Mouse (Mus musculus) liver, embryonic 11.5 days (tissue): ENCODE results near the gene Nrl. TPM values are rescaled to one million over a fixed set of nuclear protein-coding genes. Genes with fewer than 3 reads are reported as not detected.

Experiments
- ATAC-seq: fragments of 200-750 bp; cut with Nextera tagmentation; replicated peaks from 2 replicates; pipeline ENCODE4 v1.8.0; 2017; ENCODE audit warnings: moderate number of reproducible peaks, mild to moderate bottlenecking, moderate TSS enrichment, moderate library complexity; ENCODE audit not compliant: low FRiP score
- DNase-seq: peaks from one replicate; pipeline ENCODE4 v3.0.0-alpha.2; 2017; ENCODE audit warnings: low spot score
- H3K27ac ChIP-seq: fragments of 300-500 bp; sonication (generic); 2 replicates; pipeline ENCODE4 v1.5.1; 2014; ENCODE audit warnings: mild to moderate bottlenecking, low read depth, low read length, control low read depth
- H3K27me3 ChIP-seq: fragments of 300-500 bp; sonication (generic); replicated peaks from 2 replicates; pipeline ENCODE4 v1.6.1; 2014; ENCODE audit warnings: low read length, mixed read lengths; ENCODE audit not compliant: control insufficient read depth, insufficient read depth
- H3K36me3 ChIP-seq: fragments of 300-500 bp; sonication (generic); 2 replicates; pipeline ENCODE4 v1.6.1; 2014; ENCODE audit warnings: mild to moderate bottlenecking, low read length, moderate library complexity, mixed read lengths; ENCODE audit not compliant: control insufficient read depth, insufficient read depth
- H3K4me1 ChIP-seq: fragments of 300-500 bp; sonication (generic); replicated peaks from 2 replicates; pipeline ENCODE4 v1.6.1; 2014; ENCODE audit warnings: low read length, mixed read lengths; ENCODE audit not compliant: control insufficient read depth, insufficient read depth
- H3K4me2 ChIP-seq: fragments of 300-500 bp; sonication (generic); 2 replicates; pipeline ENCODE4 v1.6.1; 2014; ENCODE audit warnings: mild to moderate bottlenecking, control low read depth, moderate library complexity
- H3K4me3 ChIP-seq: fragments of 300-500 bp; sonication (generic); 2 replicates; pipeline ENCODE4 v1.5.1; 2014; ENCODE audit warnings: low read depth, low read length, control low read depth
- H3K9ac ChIP-seq: fragments of 300-500 bp; sonication (generic); 2 replicates; pipeline ENCODE4 v1.6.1; 2014; ENCODE audit warnings: low read depth, low read length, control low read depth
- H3K9me3 ChIP-seq: fragments of 300-500 bp; sonication (generic); 2 replicates; pipeline ENCODE4 v1.6.1; 2016; ENCODE audit warnings: low read length, inconsistent platforms, mixed read lengths; ENCODE audit not compliant: control insufficient read depth
- WGBS: fragments of 180-500 bp; shearing (Covaris S2); extraction: QIAGEN DNeasy Blood & Tissue Kit; methylation state at CpG from one replicate; pipeline ENCODE4 v1.1.7; 2014; 5-methylcytosine and 5-hydroxymethylcytosine counted together
- polyA plus RNA-seq: library from polyadenylated mRNA; unstranded; fragments of >200 nt; fragmentation: Nextera tagmentation; extraction: Ambion mirVana; gene quantifications from 2 replicates; pipeline ENCODE4 v1.2.1, GENCODE M21; 2014

Gene Nrl
- polyA plus RNA-seq, 1 experiment from 2014 or later: not detected

DNA sequence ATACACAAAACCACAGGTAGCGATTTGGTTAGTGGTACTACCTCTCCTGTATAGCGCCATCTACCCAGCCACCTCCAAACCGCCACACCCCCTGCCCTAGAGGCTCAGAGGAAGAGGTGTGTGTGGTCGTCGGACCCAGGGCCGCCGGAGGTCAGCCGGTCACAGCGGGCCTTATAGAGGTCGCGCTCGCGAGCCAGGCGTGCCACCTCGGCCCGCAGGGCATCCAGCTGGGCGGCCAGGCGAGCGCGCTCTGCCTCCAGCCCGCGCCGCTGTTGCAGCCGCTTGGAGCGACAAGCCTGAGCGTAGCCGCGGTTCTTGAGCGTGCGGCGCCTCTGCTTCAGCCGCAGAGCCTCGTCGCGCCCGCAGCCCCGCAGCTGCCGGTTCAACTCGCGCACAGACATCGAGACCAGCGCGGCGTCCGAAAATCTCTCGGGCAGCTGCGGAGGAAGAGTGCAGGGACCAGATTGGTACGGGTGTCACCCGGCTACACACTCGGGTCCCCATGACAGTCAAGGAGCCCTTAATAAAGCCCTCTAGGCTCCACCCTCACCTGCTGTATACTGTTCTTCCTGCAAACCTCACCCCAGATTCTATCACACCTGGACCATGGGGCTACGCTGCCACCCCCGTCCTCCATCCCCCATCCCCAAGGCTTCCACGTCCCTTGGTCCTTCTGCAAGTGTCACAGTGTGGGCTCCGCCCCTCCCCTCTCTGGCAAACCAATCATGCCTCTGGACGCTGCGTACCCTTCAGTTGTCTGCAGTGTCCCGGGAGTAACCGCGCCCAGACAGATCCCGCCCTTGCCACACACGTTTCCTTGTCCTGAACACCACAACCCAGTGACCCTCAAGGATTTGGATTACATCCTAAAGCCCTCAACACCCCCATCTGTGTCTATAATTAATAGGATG is 4.1 kb downstream of the Nrl start:
- 1% methylated on average over 61 of the region's 61 CpGs for WGBS
- H3K27ac ChIP-seq: no peak overlapping the region
- H3K9me3 ChIP-seq: no peaks in the 10 kb centered on the region
- H3K4me2 ChIP-seq: peak overlapping the region; percentile 75
- no peak overlapping the region for H3K9ac ChIP-seq
- H3K4me1 ChIP-seq: no peaks in the 10 kb centered on the region; the same call in 1 of the 2 replicates
- ATAC-seq (no peak; the same call in 1 of the 2 replicates), DNase-seq (no peak)
- peaks cover 93% of the 10 kb centered on the region for H3K27me3 ChIP-seq
- H3K4me3 ChIP-seq: peak overlapping the region; percentile 39
- H3K36me3 ChIP-seq: no peaks in the 10 kb centered on the region

DNA sequence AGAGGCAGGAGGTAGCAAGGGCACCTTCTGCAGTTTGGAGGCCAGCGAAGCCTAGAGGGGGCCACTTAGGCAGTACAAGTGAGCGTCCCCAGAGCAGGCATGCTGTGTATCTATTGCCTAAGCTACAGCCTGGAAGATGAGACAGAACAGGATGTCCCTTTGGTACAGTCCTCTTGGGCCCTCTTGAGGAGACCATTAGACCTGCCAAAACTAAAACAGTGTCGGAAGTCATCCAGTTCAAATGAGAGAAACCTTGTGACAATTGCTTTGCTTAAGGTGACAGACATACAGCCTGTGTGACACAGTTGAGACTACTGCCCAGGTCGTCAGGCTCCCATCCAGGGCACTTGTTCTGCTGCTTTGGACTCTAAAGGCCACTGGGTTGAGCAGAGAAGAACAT is 5.2 kb downstream of the Nrl start:
- Histone ChIP-seq H3K27ac (no peak overlapping the region), H3K27me3 (peaks cover 88% of the 10 kb centered on the region), H3K9me3 (no peaks in the 10 kb centered on the region), H3K36me3 (no peaks in the 10 kb centered on the region), H3K4me2 (no peak overlapping the region), H3K4me3 (no peak overlapping the region), H3K9ac (no peak overlapping the region), H3K4me1 (no peaks in the 10 kb centered on the region; the same call in 1 of the 2 replicates)
- ATAC-seq (no peak), DNase-seq (no peak)
- 59% methylated on average over 4 of the region's 4 CpGs for WGBS

DNA sequence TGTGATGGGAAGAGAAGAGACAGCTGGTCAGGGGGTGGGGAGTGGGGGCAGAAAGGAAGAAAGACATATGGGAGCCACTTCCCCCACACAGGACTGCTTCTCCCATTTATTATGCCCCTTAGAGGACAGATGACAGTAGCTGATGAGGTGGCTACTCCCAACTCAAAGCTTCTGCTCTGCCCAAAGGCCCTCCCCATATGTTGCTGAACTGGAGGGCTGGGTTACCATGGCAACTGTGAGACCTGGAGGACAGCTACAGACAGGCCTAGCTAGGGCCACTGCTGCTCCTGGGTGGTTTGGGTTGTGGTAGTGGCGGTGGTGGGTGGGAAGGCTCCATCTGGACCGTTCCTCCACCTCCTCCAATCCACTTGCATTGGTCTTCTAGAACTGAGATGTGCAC is 5.9 kb downstream of the Nrl start:
- Histone ChIP-seq H3K4me2 (no peak overlapping the region), H3K9ac (no peak overlapping the region), H3K27ac (no peak overlapping the region), H3K36me3 (no peaks in the 10 kb centered on the region), H3K4me1 (peaks cover 3% of the 10 kb centered on the region; the same call in 1 of the 2 replicates), H3K27me3 (peaks cover 81% of the 10 kb centered on the region), H3K4me3 (no peak overlapping the region), H3K9me3 (no peaks in the 10 kb centered on the region)
- WGBS: 58% methylated on average over 2 of the region's 2 CpGs
- ATAC-seq: no peak
- no peak for DNase-seq

DNA sequence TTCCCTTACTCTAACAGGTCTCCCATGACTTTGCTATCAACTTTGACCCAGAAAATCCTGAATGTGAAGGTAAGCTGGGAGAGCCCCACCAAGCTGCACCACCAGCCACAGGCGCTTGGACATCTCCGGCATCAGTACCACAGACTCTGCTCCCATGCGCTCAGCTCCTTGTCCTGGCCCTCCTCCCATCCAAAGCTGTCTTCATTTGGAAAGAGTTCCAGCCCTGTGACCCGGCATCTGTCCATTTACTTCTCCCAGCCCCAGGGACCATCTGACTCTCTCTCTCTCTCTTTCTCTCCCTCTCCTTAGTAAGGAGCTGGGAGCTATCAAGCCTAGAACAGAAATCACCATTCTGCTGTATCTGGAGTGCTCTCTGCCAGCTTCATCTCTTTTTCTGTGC is 8.9 kb downstream of the Nrl start:
- H3K9ac ChIP-seq: no peak overlapping the region
- H3K9me3 ChIP-seq: no peaks in the 10 kb centered on the region
- no peaks in the 10 kb centered on the region for H3K36me3 ChIP-seq
- no peak overlapping the region for H3K27ac ChIP-seq
- peaks cover 9% of the 10 kb centered on the region; the same call in 1 of the 2 replicates for H3K4me1 ChIP-seq
- peaks cover 76% of the 10 kb centered on the region for H3K27me3 ChIP-seq
- no peak for DNase-seq
- H3K4me3 ChIP-seq: no peak overlapping the region
- no peak overlapping the region for H3K4me2 ChIP-seq
- 81% methylated on average over 4 of the region's 4 CpGs for WGBS
- ATAC-seq: no peak

DNA sequence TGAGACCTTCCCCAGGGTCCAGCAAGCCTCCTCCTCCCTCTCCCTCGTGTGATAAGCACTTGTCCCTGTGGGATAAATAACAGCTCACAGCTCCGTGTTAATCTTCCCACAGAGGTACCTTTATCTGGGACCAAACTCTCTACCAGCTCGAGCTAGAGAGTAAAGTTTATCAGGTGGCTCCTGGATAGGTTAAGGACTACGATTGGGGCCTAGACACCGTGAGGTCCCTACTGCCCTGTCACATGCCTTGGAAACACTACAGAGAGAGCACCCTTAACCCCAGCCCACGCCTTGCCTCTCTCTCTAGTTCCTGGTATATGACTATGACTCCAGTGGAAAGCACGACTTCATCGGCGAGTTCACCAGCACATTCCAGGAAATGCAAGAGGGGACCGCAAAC is 10.9 kb downstream of the Nrl start:
- peaks cover 60% of the 10 kb centered on the region for H3K27me3 ChIP-seq
- H3K4me2 ChIP-seq: peak overlapping the region; percentile 35
- H3K9ac ChIP-seq: no peak overlapping the region
- H3K4me3 ChIP-seq: no peak overlapping the region
- 31% methylated on average over 10 of the region's 10 CpGs for WGBS
- peaks cover 14% of the 10 kb centered on the region; the same call in 1 of the 2 replicates for H3K4me1 ChIP-seq
- no peaks in the 10 kb centered on the region for H3K9me3 ChIP-seq
- H3K27ac ChIP-seq: no peak overlapping the region
- no peaks in the 10 kb centered on the region for H3K36me3 ChIP-seq
- DNase-seq (no peak), ATAC-seq (peak; percentile 72)

DNA sequence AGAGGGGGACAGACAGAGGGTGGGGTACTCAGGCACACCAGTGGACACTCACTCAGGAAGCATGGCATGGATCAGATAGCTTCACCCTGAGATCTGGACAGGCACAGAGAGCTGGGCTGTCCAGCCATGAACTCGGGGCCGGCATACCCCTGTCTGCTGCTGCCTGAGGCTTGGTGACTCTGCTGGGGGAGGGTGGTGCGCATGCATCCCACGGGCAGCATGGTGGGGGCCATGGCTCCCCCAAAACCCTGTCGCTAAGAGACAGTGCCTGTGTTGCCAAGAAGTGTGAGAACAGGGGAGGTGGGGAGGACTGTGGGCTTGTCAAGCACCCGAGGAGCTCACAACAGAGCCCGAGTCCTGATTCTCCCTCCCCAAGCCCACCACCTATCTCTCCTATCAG is 13.7 kb downstream of the Nrl start:
- ATAC-seq: no peak
- Histone ChIP-seq H3K27ac (no peak overlapping the region), H3K4me2 (no peak overlapping the region), H3K4me3 (no peak overlapping the region), H3K27me3 (peaks cover 36% of the 10 kb centered on the region), H3K4me1 (peaks cover 14% of the 10 kb centered on the region; the same call in 1 of the 2 replicates), H3K9ac (no peak overlapping the region), H3K9me3 (no peaks in the 10 kb centered on the region), H3K36me3 (no peaks in the 10 kb centered on the region)
- WGBS: 52% methylated on average over 7 of the region's 7 CpGs
- no peak for DNase-seq

DNA sequence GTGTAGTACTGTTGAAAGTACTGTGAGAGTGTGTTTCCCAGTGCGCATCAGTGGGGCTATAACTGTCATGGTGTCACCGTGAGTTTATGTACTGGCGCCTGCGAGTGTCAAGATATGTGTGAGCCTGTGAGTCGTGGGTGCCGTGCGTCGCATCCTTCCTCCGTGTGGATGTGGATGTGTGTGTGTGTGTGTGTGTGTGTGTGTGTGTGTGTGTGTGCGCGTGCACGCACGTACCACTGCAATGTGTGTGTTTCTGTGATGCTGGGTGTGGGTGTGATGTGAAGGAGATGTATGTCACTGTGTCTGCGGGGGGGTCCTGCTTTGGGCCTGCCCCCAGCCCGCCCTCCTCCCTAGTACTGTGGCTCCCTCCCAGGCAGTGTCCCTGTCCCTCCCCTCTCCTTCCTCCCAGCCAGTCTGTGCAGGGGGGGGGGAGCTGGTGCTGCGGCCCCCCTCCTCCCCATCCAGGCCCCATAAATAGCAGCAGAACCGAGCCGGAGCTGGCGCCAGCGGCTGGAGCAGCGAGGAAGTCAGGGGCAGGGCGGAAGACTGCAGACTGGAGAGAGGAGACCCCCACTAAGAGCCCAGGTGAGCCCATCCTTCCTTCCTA is 14.6 kb downstream of the Nrl start, which contains the start of gene Cpne6:
TSS of gene Cpne6 (plus strand) at position 321 of the 607 bp plus-strand sequence.
- no peak for DNase-seq
- H3K27ac ChIP-seq: no peak within 1 kb of the TSS
- no peak within 1 kb of the TSS for H3K4me2 ChIP-seq
- 67% methylated on average over 19 of the region's 22 CpGs for WGBS
- peaks cover 33% of the 10 kb centered on the region for H3K27me3 ChIP-seq
- H3K4me1 ChIP-seq: peaks cover 14% of the 10 kb centered on the region; the same call in 1 of the 2 replicates
- H3K9ac ChIP-seq: no peak within 1 kb of the TSS
- no peak for ATAC-seq
- no peak within 1 kb of the TSS for H3K4me3 ChIP-seq
- H3K36me3 ChIP-seq: no peaks in the 10 kb centered on the region
- H3K9me3 ChIP-seq: no peaks in the 10 kb centered on the region

DNA sequence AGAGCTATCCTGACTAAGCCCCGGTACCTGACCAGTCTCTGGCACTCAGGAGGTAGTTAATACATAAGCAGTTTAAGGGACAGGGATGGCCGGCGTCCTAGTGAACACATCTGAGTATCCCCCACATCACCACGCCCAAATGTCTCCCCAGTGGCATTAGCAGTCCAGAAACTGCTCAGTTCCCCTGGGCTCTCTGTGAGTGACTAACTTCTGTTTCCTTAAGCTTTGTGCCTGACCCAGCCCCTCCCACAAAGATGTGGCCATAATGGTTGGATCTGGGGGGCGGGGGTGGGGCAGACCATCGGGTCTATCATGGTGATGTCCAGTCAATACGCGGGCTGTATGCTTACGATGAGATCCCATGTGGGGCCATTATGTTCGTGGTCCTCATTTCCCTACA is 15.2 kb downstream of the Nrl start:
- H3K4me3 ChIP-seq: no peak overlapping the region
- 76% methylated on average over 10 of the region's 10 CpGs for WGBS
- no peak overlapping the region for H3K9ac ChIP-seq
- H3K4me1 ChIP-seq: peaks cover 14% of the 10 kb centered on the region; the same call in 1 of the 2 replicates
- no peaks in the 10 kb centered on the region for H3K9me3 ChIP-seq
- no peak overlapping the region for H3K4me2 ChIP-seq
- no peak overlapping the region for H3K27ac ChIP-seq
- no peak for ATAC-seq
- DNase-seq: no peak
- no peaks in the 10 kb centered on the region for H3K36me3 ChIP-seq
- peaks cover 33% of the 10 kb centered on the region for H3K27me3 ChIP-seq
